Comparison of ENCODE assay signal across 16 mouse cellular contexts in genomic region chr3:96398911-96399310, GRCm38 (mm10). TPM values are rescaled to one million over a fixed set of nuclear protein-coding genes. Genes with fewer than 3 reads are reported as not detected.
DNase-seq lines count a peak whose midpoint lies in the region; ATAC-seq and TF ChIP-seq lines count a peak whose summit lies in the region.
"Had no signal": no experiment of that assay in that cellular context is flagged by ENCODE, and none has a peak within 500 bp of the region (broad histone marks: within the 10 kb centered on the region; RNA-seq: fewer than 3 reads in every experiment).

No protein-coding gene starts in this region.

- TF ChIP-seq EP300 in MEL (IDR thresholded peaks at IDR 0.05; ENCODE audit: low read depth in 1 of 2, low read length in 2 of 2), result no peak

- WGBS in neural tube, embryonic 11.5 days, result 4% methylated on average over 5 of the region's 5 CpGs

- H3K9ac ChIP-seq in MEL (ENCODE audit: control insufficient read depth, low read depth, low read length, poor library complexity, severe bottlenecking), result peak overlapping the region; percentile 21; the same call in 1 of the 2 replicates
- no peak overlapping the region for H3K9ac ChIP-seq in neural tube, embryonic 11.5 days (ENCODE audit: low read length)
- H3K9ac ChIP-seq: embryonic facial prominence, embryonic 15.5 days; forebrain, postnatal 0 days had no signal

- peak overlapping the region in 1 of 2 experiments; percentile 40; a peak in 2 of 4 replicates for H3K4me3 ChIP-seq in MEL (ENCODE audit: control insufficient read depth in 1 of 2, insufficient read depth in 1 of 2, low read depth in 2 of 2, low read length in 2 of 2)
- H3K4me3 ChIP-seq in neural tube, embryonic 11.5 days (ENCODE audit: low read depth, low read length), result no peak overlapping the region
- H3K4me3 ChIP-seq: embryonic facial prominence, embryonic 15.5 days; megakaryocyte, embryonic 14.5 days had no signal

- H3K4me2 ChIP-seq in neural tube, embryonic 11.5 days (ENCODE audit: low read depth), result no peak overlapping the region
- H3K4me2 ChIP-seq: embryonic facial prominence, embryonic 15.5 days had no signal

- ATAC-seq in neural tube, embryonic 11.5 days (ENCODE audit: insufficient read depth, low FRiP score, low TSS enrichment), result no peak
- ATAC-seq in frontal cortex, adult (ENCODE audit: low TSS enrichment), result no peak
- ATAC-seq: forebrain, postnatal 0 days had no signal

- peaks cover 0 to 26% of the 10 kb centered on the region in 2 experiments; a peak in 2 of 4 replicates for H3K36me3 ChIP-seq in MEL (ENCODE audit: control insufficient read depth in 1 of 2, insufficient read depth in 2 of 2, low read length in 2 of 2)
- H3K36me3 ChIP-seq in neural tube, embryonic 11.5 days (ENCODE audit: control insufficient read depth, insufficient read depth, low read length), result no peaks in the 10 kb centered on the region
- H3K36me3 ChIP-seq: embryonic facial prominence, embryonic 15.5 days had no signal

- H3K9me3 ChIP-seq in MEL (replicated peaks; ENCODE audit: insufficient read depth, low read length), result no peaks in the 10 kb centered on the region
- H3K9me3 ChIP-seq in neural tube, embryonic 11.5 days (ENCODE audit: control insufficient read depth, low read length), result no peaks in the 10 kb centered on the region
- H3K9me3 ChIP-seq: embryonic facial prominence, embryonic 15.5 days had no signal

- no peak for TF ChIP-seq CTCF in MEL (IDR thresholded peaks at IDR 0.05 in 2 of 3, conservative IDR thresholded peaks at IDR 0.05 in 1 of 3; ENCODE audit: control insufficient read depth in 1 of 3, insufficient read depth in 1 of 3, low read depth in 2 of 3, low read length in 3 of 3, poor library complexity in 1 of 3, severe bottlenecking in 1 of 3)

- no peak for TF ChIP-seq RAD21 in MEL (IDR thresholded peaks at IDR 0.05; ENCODE audit: low read depth, low read length)

- no peaks in the 10 kb centered on the region for H3K79me2 ChIP-seq in MEL (ENCODE audit: control insufficient read depth, insufficient read depth, low read length, poor library complexity)

- H3K4me1 ChIP-seq in MEL (ENCODE audit: control insufficient read depth in 1 of 2, insufficient read depth in 2 of 2, low read length in 2 of 2), result peaks cover 2 to 28% of the 10 kb centered on the region in 2 experiments; a peak in 3 of 4 replicates
- H3K4me1 ChIP-seq in neural tube, embryonic 11.5 days (ENCODE audit: control insufficient read depth, insufficient read depth, low read length), result 0 out of 2 replicates have a peak, but pooled peaks cover 3% of the 10 kb centered on the region

- no peak for TF ChIP-seq POLR2A in MEL (IDR thresholded peaks at IDR 0.05; ENCODE audit: control insufficient read depth in 1 of 2, insufficient read depth in 1 of 2, low read depth in 1 of 2, low read length in 2 of 2, poor library complexity in 1 of 2)

- H3K27me3 ChIP-seq in MEL (ENCODE audit: control insufficient read depth in 1 of 2, insufficient read depth in 2 of 2, low read length in 2 of 2), result no peaks in the 10 kb centered on the region
- peaks cover 58% of the 10 kb centered on the region for H3K27me3 ChIP-seq in neural tube, embryonic 11.5 days (ENCODE audit: control insufficient read depth, insufficient read depth, low read length)

- DNase-seq in right cerebral cortex, adult 18-20 months, result peak; percentile 5
- no peak for DNase-seq in right cerebral cortex, postnatal 14 days
- DNase-seq in MEL (ENCODE audit: low read depth, low spot score), result peak; percentile 91
- DNase-seq in embryo, embryonic 11.5 days (ENCODE audit: low read depth, low spot score), result peak; percentile 41
- DNase-seq in neural tube, embryonic 11.5 days (ENCODE audit: low spot score), result peak; percentile 27
- DNase-seq in layer of hippocampus, adult 9-11 months, result no peak
- DNase-seq: adrenal gland, postnatal 25 days; cerebellum, adult 11-12 months; forebrain, postnatal 0 days; kidney, postnatal 10 days; lung, adult 2 months had no signal

- no peak overlapping the region for H3K27ac ChIP-seq in MEL (ENCODE audit: control insufficient read depth, low read depth, low read length)
- H3K27ac ChIP-seq in neural tube, embryonic 11.5 days (ENCODE audit: low read depth, low read length), result no peak overlapping the region
- H3K27ac ChIP-seq: embryonic facial prominence, embryonic 15.5 days had no signal

TF ChIP-seq in MEL, 35 proteins besides CTCF, POLR2A, EP300 and RAD21:
- TF ChIP-seq MXI1 (IDR thresholded peaks at IDR 0.05; ENCODE audit: low read depth, low read length) (no peak), MAX (IDR thresholded peaks at IDR 0.05; ENCODE audit: low read length) (no peak), ZNF384 (IDR thresholded peaks at IDR 0.05; ENCODE audit: low read depth, low read length) (no peak), ZC3H11A (IDR thresholded peaks at IDR 0.05; ENCODE audit: low read depth, low read length) (no peak), GATA1 (IDR thresholded peaks at IDR 0.05; ENCODE audit: low read depth, low read length) (peak; percentile 58; the same call in 1 of the 2 replicates), CHD2 (IDR thresholded peaks at IDR 0.05; ENCODE audit: low read length) (no peak), TAL1 (IDR thresholded peaks at IDR 0.05; ENCODE audit: low read length) (peak; percentile 27; the same call in 1 of the 2 replicates), ZKSCAN1 (IDR thresholded peaks at IDR 0.05; ENCODE audit: low read depth, low read length) (no peak), USF2 (IDR thresholded peaks at IDR 0.05; ENCODE audit: borderline replicate concordance in 1 of 2, insufficient read depth in 1 of 2, low read depth in 1 of 2, low read length in 2 of 2) (no peak), BHLHE40 (IDR thresholded peaks at IDR 0.05; ENCODE audit: borderline replicate concordance, low read depth, low read length) (no peak), SMC3 (IDR thresholded peaks at IDR 0.05; ENCODE audit: low read depth, low read length) (no peak), POLR2AphosphoS2 (IDR thresholded peaks at IDR 0.05; ENCODE audit: low read length) (no peak), ELF1 (IDR thresholded peaks at IDR 0.05; ENCODE audit: low read depth, low read length) (no peak), GABPA (IDR thresholded peaks at IDR 0.05; ENCODE audit: low read depth, low read length) (no peak), MAZ (IDR thresholded peaks at IDR 0.05; ENCODE audit: low read depth, low read length) (no peak), CHD1 (IDR thresholded peaks at IDR 0.05; ENCODE audit: low read depth, low read length) (no peak), USF1 (IDR thresholded peaks at IDR 0.05; ENCODE audit: low read depth, low read length) (no peak), MAFK (IDR thresholded peaks at IDR 0.05; ENCODE audit: borderline replicate concordance, low read depth, low read length) (no peak), ZMIZ1 (IDR thresholded peaks at IDR 0.05; ENCODE audit: low read depth, low read length) (no peak), TBP (IDR thresholded peaks at IDR 0.05; ENCODE audit: low read depth, low read length) (peak; percentile 100), MYC (IDR thresholded peaks at IDR 0.05; ENCODE audit: low read depth, low read length) (no peak), SIN3A (IDR thresholded peaks at IDR 0.05; ENCODE audit: low read length) (no peak), MEF2A (IDR thresholded peaks at IDR 0.05; ENCODE audit: extremely low read depth, insufficient replicate concordance, low read depth, low read length, poor library complexity, severe bottlenecking) (no peak), POLR2AphosphoS5 (IDR thresholded peaks at IDR 0.05; ENCODE audit: borderline replicate concordance, low read depth, low read length) (no peak), RCOR1 (IDR thresholded peaks at IDR 0.05; ENCODE audit: low read depth, low read length) (no peak)

RNA-seq across cellular contexts. Expression of gene BC107364, which starts 53.2 kb away (rescaled TPM):
- total RNA-seq in MEL (2012; rRNA removed), result not detected in 2 replicates
- under 1 TPM in 1 of 2 experiments, not detected in 1; 0.17 TPM for polyA plus RNA-seq in MEL (2012; ENCODE audit: insufficient read depth in 1 of 2, insufficient read length in 2 of 2, low read depth in 1 of 2, low replicate concordance in 2 of 2, missing spikeins in 1 of 2)
- polyA plus RNA-seq in neural tube, embryonic 11.5 days (2014; fragmentation: Nextera tagmentation; extraction: Ambion mirVana), result not detected in 2 replicates
- total RNA-seq: adrenal gland, postnatal 25 days; forebrain, postnatal 0 days; gastrocnemius, postnatal 4 days; left cerebral cortex, adult 18-20 months had no signal
- polyA plus RNA-seq: forebrain, postnatal 0 days; lung, adult 2 months had no signal

Comparison
In these comparisons a context has a peak if more than half of its experiments do, and no peak if none do; other contexts are left out.
1. DNase-seq: peak in right cerebral cortex, adult 18-20 months (single experiment), MEL (single experiment), embryo, embryonic 11.5 days (single experiment) and neural tube, embryonic 11.5 days (single experiment); none in right cerebral cortex, postnatal 14 days (single experiment) and layer of hippocampus, adult 9-11 months (single experiment).